Mouse (Mus musculus) heart, embryonic 12.5 days (tissue): ENCODE results near the gene Klc2. TPM values are rescaled to one million over a fixed set of nuclear protein-coding genes. Genes with fewer than 3 reads are reported as not detected.

Experiments used
- ATAC-seq: fragments of 200-750 bp; cut with Nextera tagmentation; 2 replicates; pipeline ENCODE4 v1.8.0; 2017; ENCODE audit warnings: moderate TSS enrichment, moderate library complexity; ENCODE audit not compliant: insufficient number of reproducible peaks, low FRiP score
- H3K27ac ChIP-seq: fragments of 300-500 bp; sonication (generic); 2 replicates; pipeline ENCODE4 v1.5.1; 2016; ENCODE audit warnings: mild to moderate bottlenecking, moderate library complexity; ENCODE audit not compliant: poor library complexity, severe bottlenecking
- H3K27me3 ChIP-seq: fragments of 300-500 bp; sonication (generic); replicated peaks from 2 replicates; pipeline ENCODE4 v1.6.1; 2016; ENCODE audit warnings: mild to moderate bottlenecking, moderate library complexity
- H3K36me3 ChIP-seq: fragments of 300-500 bp; sonication (generic); 2 replicates; pipeline ENCODE4 v1.6.1; 2016; ENCODE audit warnings: mild to moderate bottlenecking, moderate library complexity
- H3K4me1 ChIP-seq: fragments of 300-500 bp; sonication (generic); replicated peaks from 2 replicates; pipeline ENCODE4 v1.6.1; 2016; ENCODE audit warnings: mild to moderate bottlenecking
- H3K4me2 ChIP-seq: fragments of 300-500 bp; sonication (generic); 2 replicates; pipeline ENCODE4 v1.6.1; 2016; ENCODE audit warnings: mild to moderate bottlenecking, moderate library complexity
- H3K4me3 ChIP-seq: fragments of 300-500 bp; sonication (generic); 2 replicates; pipeline ENCODE4 v1.5.1; 2016; ENCODE audit warnings: mild to moderate bottlenecking
- H3K9ac ChIP-seq: fragments of 300-500 bp; sonication (generic); 2 replicates; pipeline ENCODE4 v1.6.1; 2016; ENCODE audit warnings: mild to moderate bottlenecking, moderate library complexity
- H3K9me3 ChIP-seq: fragments of 300-500 bp; sonication (generic); replicated peaks from 2 replicates; pipeline ENCODE4 v1.6.1; 2016; ENCODE audit warnings: mild to moderate bottlenecking, moderate library complexity
- WGBS: fragments of 180-500 bp; shearing (Covaris S2); methylation state at CpG from one replicate; pipeline ENCODE4 v1.1.7; 2016; 5-methylcytosine and 5-hydroxymethylcytosine counted together
- polyA plus RNA-seq: library from polyadenylated mRNA; unstranded; fragments of >200 nt; fragmentation: Nextera tagmentation; extraction: Ambion mirVana; gene quantifications from 2 replicates; pipeline ENCODE4 v1.2.1, GENCODE M21; 2016

The Klc2 gene
- polyA plus RNA-seq, 1 experiment from 2014 or later, result 24.0 TPM

- peaks cover 29% of the 10 kb centered on the region for H3K4me1 ChIP-seq
- WGBS, result 10% methylated on average over 9 of the region's 9 CpGs
- H3K4me3 ChIP-seq, result peak overlapping the region; percentile 78
- no peaks in the 10 kb centered on the region for H3K27me3 ChIP-seq
- ATAC-seq, result 0 out of 2 replicates have a peak, but pooled peaks have one; percentile 0
- H3K27ac ChIP-seq, result peak overlapping the region; percentile 89
- H3K4me2 ChIP-seq, result peak overlapping the region; percentile 81
- peaks cover 63% of the 10 kb centered on the region for H3K36me3 ChIP-seq
- peak overlapping the region; percentile 87 for H3K9ac ChIP-seq
- H3K9me3 ChIP-seq, result no peaks in the 10 kb centered on the region
Observed at GRCm38 (mm10) chr19:5106074-5106473, 12.3 kb downstream of the Klc2 start.

DNA sequence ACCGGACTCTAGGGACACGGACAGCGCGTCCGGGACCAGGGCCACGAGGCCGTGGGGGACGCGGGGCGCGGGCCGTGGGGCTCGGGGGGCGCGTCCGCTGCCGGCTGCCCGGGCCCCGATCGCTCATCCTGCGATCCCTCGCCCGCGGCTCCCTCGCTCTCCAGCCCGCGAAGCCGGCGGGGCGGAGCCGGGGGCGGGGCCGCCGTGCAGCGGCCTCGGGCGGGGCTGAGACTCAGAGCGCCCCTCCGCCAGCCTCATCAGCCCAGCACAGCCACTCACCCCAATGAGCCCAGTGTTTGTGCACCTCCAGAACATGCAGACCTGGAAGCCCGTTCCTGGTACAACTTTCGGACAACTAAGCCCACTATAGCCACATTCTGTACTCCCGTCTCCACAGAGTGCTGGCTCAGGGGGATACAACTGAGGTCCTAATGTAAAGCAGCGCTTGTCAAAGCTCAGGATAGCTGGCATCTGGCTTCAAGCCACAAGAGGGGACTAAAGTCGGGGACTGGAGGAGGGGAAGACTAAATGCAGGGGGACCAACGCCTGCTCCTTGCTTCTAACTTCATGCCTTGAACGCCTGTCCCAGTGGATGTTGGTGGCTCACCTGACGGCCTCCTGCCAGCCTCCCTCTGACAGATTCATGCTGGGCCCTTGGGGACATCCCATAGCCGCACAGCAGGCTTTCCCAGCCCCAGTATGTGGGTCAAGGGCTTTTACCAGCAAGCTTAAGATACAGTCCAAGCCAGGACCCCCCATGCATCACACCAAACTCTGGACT, 19.8 kb downstream of the Klc2 start, which contains the start of gene Cnih2:
Cnih2 (minus strand) TSS at position 159 of the 781 bp plus-strand sequence.
- peaks cover 66% of the 10 kb centered on the region for H3K4me1 ChIP-seq
- peak within 1 kb of the TSS; percentile 68 for H3K9ac ChIP-seq
- H3K9me3 ChIP-seq, result no peaks in the 10 kb centered on the region
- WGBS, result 3% methylated on average over 43 of the region's 48 CpGs
- peak within 1 kb of the TSS; percentile 52 for H3K4me3 ChIP-seq
- peak within 1 kb of the TSS; percentile 90 for H3K4me2 ChIP-seq
- 0 out of 2 replicates have a peak within 1 kb of the TSS, but pooled peaks have one; percentile 8 for H3K27ac ChIP-seq
- peaks cover 44% of the 10 kb centered on the region for H3K36me3 ChIP-seq
- 0 out of 2 replicates have a peak, but pooled peaks cover 2% of the 10 kb centered on the region for H3K27me3 ChIP-seq
- peak; percentile 58 for ATAC-seq

- no peaks in the 10 kb centered on the region for H3K9me3 ChIP-seq
- peaks cover 41% of the 10 kb centered on the region for H3K36me3 ChIP-seq
- H3K4me2 ChIP-seq, result peak overlapping the region; percentile 90
- peaks cover 66% of the 10 kb centered on the region for H3K4me1 ChIP-seq
- H3K27me3 ChIP-seq, result 0 out of 2 replicates have a peak, but pooled peaks cover 2% of the 10 kb centered on the region
- WGBS, result 6% methylated on average over 28 of the region's 31 CpGs
- ATAC-seq, result no peak
- peak overlapping the region; percentile 68 for H3K9ac ChIP-seq
- no peak overlapping the region for H3K27ac ChIP-seq
- H3K4me3 ChIP-seq, result peak overlapping the region; percentile 52
Observed at GRCm38 (mm10) chr19:5097521-5098362, 20.6 kb downstream of the Klc2 start.

- Histone ChIP-seq H3K27me3 (0 out of 2 replicates have a peak, but pooled peaks cover 2% of the 10 kb centered on the region), H3K4me3 (no peak overlapping the region), H3K36me3 (peaks cover 39% of the 10 kb centered on the region), H3K9ac (no peak overlapping the region), H3K27ac (no peak overlapping the region), H3K9me3 (no peaks in the 10 kb centered on the region), H3K4me1 (peaks cover 66% of the 10 kb centered on the region), H3K4me2 (peak overlapping the region; percentile 6; the same call in 1 of the 2 replicates)
- no peak for ATAC-seq
- WGBS, result 4% methylated on average over 9 of the region's 9 CpGs
Observed at GRCm38 (mm10) chr19:5095887-5096474, 22.4 kb downstream of the Klc2 start.

DNA sequence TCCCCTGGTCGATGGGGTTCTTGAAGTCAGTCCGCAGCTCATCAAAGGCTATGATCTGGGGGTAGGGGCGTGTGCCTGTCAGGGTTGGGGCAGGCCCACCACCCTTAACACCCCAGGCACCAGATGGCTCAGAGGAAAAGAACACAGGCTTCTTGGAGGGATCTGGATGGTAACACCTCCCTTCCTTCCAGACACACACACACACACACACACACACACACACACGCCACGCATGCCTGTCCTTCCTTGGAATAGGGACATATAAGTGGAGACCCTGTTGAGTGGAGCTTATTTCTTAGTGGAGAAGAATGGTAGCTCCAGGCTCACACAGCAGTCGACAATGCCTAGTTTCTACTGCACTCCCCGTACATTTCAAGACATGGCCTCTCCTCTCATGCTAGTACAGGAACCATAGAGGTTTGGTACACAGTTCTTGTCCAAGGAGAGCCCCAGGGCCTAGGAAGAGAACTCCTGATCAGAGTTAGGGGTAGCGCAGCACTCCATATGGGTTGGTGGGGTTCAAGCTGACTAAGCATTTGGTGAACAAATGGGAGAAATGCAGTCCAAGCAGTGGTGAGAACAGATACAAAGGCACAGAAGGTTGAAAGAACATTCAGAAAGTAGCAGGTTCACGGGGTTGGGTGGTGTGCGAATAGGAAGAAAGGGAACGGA, 23.5 kb downstream of the Klc2 start:
- no peak for ATAC-seq
- Histone ChIP-seq H3K4me1 (peaks cover 55% of the 10 kb centered on the region), H3K9me3 (no peaks in the 10 kb centered on the region), H3K9ac (no peak overlapping the region), H3K27ac (no peak overlapping the region), H3K27me3 (0 out of 2 replicates have a peak, but pooled peaks cover 2% of the 10 kb centered on the region), H3K4me3 (no peak overlapping the region), H3K36me3 (peaks cover 37% of the 10 kb centered on the region), H3K4me2 (0 out of 2 replicates have a peak overlapping the region, but pooled peaks have one; percentile 0)
- WGBS, result 49% methylated on average over 11 of the region's 11 CpGs

- Histone ChIP-seq H3K27ac (no peak overlapping the region), H3K36me3 (peaks cover 35% of the 10 kb centered on the region), H3K4me3 (no peak overlapping the region), H3K9ac (no peak overlapping the region), H3K27me3 (0 out of 2 replicates have a peak, but pooled peaks cover 2% of the 10 kb centered on the region), H3K4me1 (peaks cover 56% of the 10 kb centered on the region), H3K9me3 (no peaks in the 10 kb centered on the region), H3K4me2 (peak overlapping the region; percentile 8; the same call in 1 of the 2 replicates)
- WGBS, result under 1% methylated on average over 21 of the region's 21 CpGs
- peak; percentile 56 for ATAC-seq
Observed at GRCm38 (mm10) chr19:5094243-5094632, 24.1 kb downstream of the Klc2 start.

- WGBS, result 66% methylated on average over 12 of the region's 12 CpGs
- no peaks in the 10 kb centered on the region for H3K9me3 ChIP-seq
- 0 out of 2 replicates have a peak, but pooled peaks cover 2% of the 10 kb centered on the region for H3K27me3 ChIP-seq
- H3K4me3 ChIP-seq, result no peak overlapping the region
- peak overlapping the region; percentile 8; the same call in 1 of the 2 replicates for H3K4me2 ChIP-seq
- no peak overlapping the region for H3K9ac ChIP-seq
- peak; percentile 1; the same call in 1 of the 2 replicates for ATAC-seq
- no peak overlapping the region for H3K27ac ChIP-seq
- peaks cover 34% of the 10 kb centered on the region for H3K36me3 ChIP-seq
- peaks cover 54% of the 10 kb centered on the region for H3K4me1 ChIP-seq
Observed at GRCm38 (mm10) chr19:5093481-5094242, 24.7 kb downstream of the Klc2 start.

DNA sequence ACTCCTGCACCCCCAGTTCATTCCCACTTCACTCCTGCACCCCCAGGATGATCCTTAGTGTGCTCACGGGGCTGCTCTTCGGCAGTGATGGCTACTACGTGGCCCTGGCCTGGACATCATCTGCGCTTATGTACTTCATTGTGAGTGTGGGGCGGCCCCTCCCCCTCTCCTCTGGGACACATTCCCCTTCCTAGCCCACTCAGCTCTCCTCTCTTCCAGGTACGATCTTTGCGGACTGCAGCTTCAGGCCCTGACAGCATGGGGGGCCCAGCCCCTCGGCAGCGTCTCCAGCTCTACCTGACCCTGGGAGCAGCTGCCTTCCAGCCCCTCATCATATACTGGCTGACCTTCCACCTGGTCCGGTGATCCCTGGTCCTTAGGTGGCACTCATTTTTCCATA, 26.3 kb downstream of the Klc2 start:
- WGBS, result 90% methylated on average over 10 of the region's 10 CpGs

GRCm38 (mm10) chr19:5089324-5089723, 29.0 kb downstream of the Klc2 start:
- H3K9ac ChIP-seq, result peak overlapping the region; percentile 79; the same call in 1 of the 2 replicates
- no peak overlapping the region for H3K27ac ChIP-seq
- WGBS, result 88% methylated on average over 4 of the region's 4 CpGs
- H3K9me3 ChIP-seq, result no peaks in the 10 kb centered on the region
- H3K36me3 ChIP-seq, result peaks cover 34% of the 10 kb centered on the region
- H3K4me1 ChIP-seq, result peaks cover 30% of the 10 kb centered on the region
- peaks cover 22% of the 10 kb centered on the region for H3K27me3 ChIP-seq
- H3K4me2 ChIP-seq, result peak overlapping the region; percentile 86
- ATAC-seq, result no peak
- peak overlapping the region; percentile 73 for H3K4me3 ChIP-seq

More for the DNA sequence above, 26.3 kb downstream of the Klc2 start:
- Histone ChIP-seq H3K36me3 (peaks cover 34% of the 10 kb centered on the region), H3K4me2 (no peak overlapping the region), H3K4me1 (peaks cover 47% of the 10 kb centered on the region), H3K9me3 (no peaks in the 10 kb centered on the region), H3K27ac (no peak overlapping the region), H3K27me3 (0 out of 2 replicates have a peak, but pooled peaks cover 2% of the 10 kb centered on the region), H3K9ac (no peak overlapping the region), H3K4me3 (no peak overlapping the region)
- no peak for ATAC-seq
